Comparison of ENCODE assay signal across 15 mouse cellular contexts in the genomic region with DNA sequence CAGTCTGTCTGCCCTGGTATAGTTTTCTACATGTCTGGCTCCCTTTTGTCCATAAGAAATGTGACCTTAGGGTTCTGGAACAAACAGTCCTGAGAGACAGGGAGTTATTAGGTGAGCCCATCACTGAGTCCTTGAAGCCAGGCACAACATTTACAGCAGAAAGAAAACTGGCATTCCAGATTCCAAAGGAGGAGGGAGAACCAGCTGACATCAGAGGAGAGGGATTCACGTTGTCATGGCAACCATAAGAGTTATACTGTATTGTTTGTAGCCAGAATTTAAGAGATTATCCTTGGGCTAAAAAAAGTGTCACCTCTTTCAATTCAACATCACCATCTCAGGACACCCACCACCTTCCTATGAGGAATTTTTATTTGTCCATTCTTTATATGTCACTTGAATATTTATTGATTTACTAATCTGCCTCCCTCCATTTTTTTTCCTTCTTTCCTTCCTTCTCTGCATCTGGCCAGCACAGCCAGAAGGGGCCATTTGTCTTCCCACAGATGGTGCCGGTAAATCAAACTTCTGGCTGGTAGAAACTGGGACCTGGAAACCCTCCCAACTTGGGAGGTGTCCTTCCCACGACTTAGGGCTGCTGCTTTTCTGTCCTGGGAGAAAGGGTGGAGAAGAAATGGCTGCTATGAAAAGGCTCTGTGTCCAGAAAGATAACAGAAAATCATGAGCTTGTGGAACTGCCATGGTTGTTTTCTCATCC.
A peak's percentile ranks its signal among the peaks of the same experiment; 100 is the strongest.
DNase-seq lines count a peak whose midpoint lies in the region; ATAC-seq lines count a peak whose summit lies in the region.
"Had no signal": no experiment of that assay in that cellular context is flagged by ENCODE, and none has a peak within 500 bp of the region (broad histone marks: within the 10 kb centered on the region; RNA-seq: fewer than 3 reads in every experiment).

No protein-coding gene starts in this region.

- H3K4me2 ChIP-seq in forebrain, embryonic 15.5 days (replicated peaks) = no peak overlapping the region
- no peak overlapping the region for H3K4me2 ChIP-seq in forebrain, embryonic 12.5 days
- H3K4me2 ChIP-seq in midbrain, embryonic 15.5 days = no peak overlapping the region
- no peak overlapping the region for H3K4me2 ChIP-seq in forebrain, embryonic 16.5 days (ENCODE audit: low read length)
- no peak overlapping the region for H3K4me2 ChIP-seq in neural tube, embryonic 14.5 days (ENCODE audit: low read depth, low read length)
- H3K4me2 ChIP-seq: kidney, embryonic 15.5 days; liver, embryonic 13.5 days; midbrain, embryonic 12.5 days had no signal

- H3K9me3 ChIP-seq in forebrain, embryonic 15.5 days = no peaks in the 10 kb centered on the region
- H3K9me3 ChIP-seq in forebrain, embryonic 12.5 days = no peaks in the 10 kb centered on the region
- no peaks in the 10 kb centered on the region for H3K9me3 ChIP-seq in midbrain, embryonic 15.5 days
- H3K9me3 ChIP-seq in midbrain, embryonic 10.5 days (replicated peaks) = no peaks in the 10 kb centered on the region
- no peaks in the 10 kb centered on the region for H3K9me3 ChIP-seq in forebrain, embryonic 16.5 days (ENCODE audit: control insufficient read depth, low read length)
- H3K9me3 ChIP-seq in neural tube, embryonic 14.5 days (ENCODE audit: control insufficient read depth, low read length) = no peaks in the 10 kb centered on the region
- H3K9me3 ChIP-seq: G1E; kidney, embryonic 15.5 days; liver, embryonic 13.5 days; midbrain, embryonic 12.5 days had no signal

- 0 out of 2 replicates have a peak, but pooled peaks cover 4% of the 10 kb centered on the region for H3K4me1 ChIP-seq in forebrain, embryonic 15.5 days
- H3K4me1 ChIP-seq in forebrain, embryonic 12.5 days = no peaks in the 10 kb centered on the region
- H3K4me1 ChIP-seq in midbrain, embryonic 15.5 days = peaks cover 2% of the 10 kb centered on the region; the same call in 1 of the 2 replicates
- H3K4me1 ChIP-seq in midbrain, embryonic 10.5 days = no peaks in the 10 kb centered on the region
- H3K4me1 ChIP-seq in forebrain, embryonic 16.5 days (replicated peaks; ENCODE audit: control insufficient read depth, insufficient read depth, low read length) = 0 out of 2 replicates have a peak, but pooled peaks cover 3% of the 10 kb centered on the region
- no peaks in the 10 kb centered on the region for H3K4me1 ChIP-seq in neural tube, embryonic 14.5 days (ENCODE audit: control insufficient read depth, insufficient read depth, low read length)
- H3K4me1 ChIP-seq: kidney, embryonic 15.5 days; liver, embryonic 13.5 days; midbrain, embryonic 12.5 days had no signal

- 0 out of 2 replicates have a peak, but pooled peaks have one; percentile 29 for ATAC-seq in forebrain, embryonic 15.5 days (replicated peaks)
- ATAC-seq in forebrain, embryonic 12.5 days (ENCODE audit: low FRiP score) = no peak
- ATAC-seq in midbrain, embryonic 15.5 days (replicated peaks) = peak; percentile 86
- peak; percentile 68 for ATAC-seq in forebrain, embryonic 16.5 days
- peak; percentile 74 for ATAC-seq in neural tube, embryonic 14.5 days (ENCODE audit: low read depth)
- no peak for ATAC-seq in erythroblast, adult 5-6 weeks (replicated peaks; ENCODE audit: low FRiP score, poor library complexity, severe bottlenecking)

- 49% methylated on average over 3 of the region's 3 CpGs for WGBS in forebrain, embryonic 15.5 days
- WGBS in forebrain, embryonic 12.5 days = 58% methylated on average over 3 of the region's 3 CpGs
- 56% methylated on average over 3 of the region's 3 CpGs for WGBS in midbrain, embryonic 15.5 days
- WGBS in midbrain, embryonic 10.5 days = 65% methylated on average over 3 of the region's 3 CpGs
- WGBS in forebrain, embryonic 16.5 days = 37% methylated on average over 3 of the region's 3 CpGs
- 28% methylated on average over 3 of the region's 3 CpGs for WGBS in neural tube, embryonic 14.5 days

- DNase-seq in midbrain, embryonic 10.5 days (ENCODE audit: low spot score) = no peak
- no peak for DNase-seq in layer of hippocampus, adult 9-10 months (ENCODE audit: low spot score)
- DNase-seq: adrenal gland, postnatal 25 days; cerebellum, adult 11 months; liver, embryonic 13.5 days; lung, postnatal 10 days had no signal

- no peaks in the 10 kb centered on the region for H3K36me3 ChIP-seq in forebrain, embryonic 15.5 days
- no peaks in the 10 kb centered on the region for H3K36me3 ChIP-seq in forebrain, embryonic 12.5 days (replicated peaks)
- no peaks in the 10 kb centered on the region for H3K36me3 ChIP-seq in midbrain, embryonic 15.5 days (replicated peaks)
- no peaks in the 10 kb centered on the region for H3K36me3 ChIP-seq in midbrain, embryonic 10.5 days
- no peaks in the 10 kb centered on the region for H3K36me3 ChIP-seq in forebrain, embryonic 16.5 days (ENCODE audit: control insufficient read depth, insufficient read depth)
- no peaks in the 10 kb centered on the region for H3K36me3 ChIP-seq in neural tube, embryonic 14.5 days (ENCODE audit: control insufficient read depth, insufficient read depth, low read length)
- H3K36me3 ChIP-seq: G1E; kidney, embryonic 15.5 days; liver, embryonic 13.5 days; midbrain, embryonic 12.5 days had no signal

- no peak overlapping the region for H3K27ac ChIP-seq in forebrain, embryonic 15.5 days (replicated peaks)
- no peak overlapping the region for H3K27ac ChIP-seq in forebrain, embryonic 12.5 days
- 0 out of 2 replicates have a peak overlapping the region, but pooled peaks have one; percentile 29 for H3K27ac ChIP-seq in midbrain, embryonic 15.5 days
- no peak overlapping the region for H3K27ac ChIP-seq in midbrain, embryonic 10.5 days (replicated peaks)
- no peak overlapping the region for H3K27ac ChIP-seq in forebrain, embryonic 16.5 days (ENCODE audit: low read length)
- H3K27ac ChIP-seq in neural tube, embryonic 14.5 days (ENCODE audit: low read depth, low read length) = no peak overlapping the region
- H3K27ac ChIP-seq: kidney, embryonic 15.5 days; liver, embryonic 13.5 days; midbrain, embryonic 12.5 days had no signal

- no peak overlapping the region for H3K9ac ChIP-seq in forebrain, embryonic 15.5 days (replicated peaks)
- no peak overlapping the region for H3K9ac ChIP-seq in forebrain, embryonic 12.5 days
- H3K9ac ChIP-seq in midbrain, embryonic 15.5 days = no peak overlapping the region
- no peak overlapping the region for H3K9ac ChIP-seq in forebrain, embryonic 16.5 days (replicated peaks; ENCODE audit: low read depth, low read length)
- H3K9ac ChIP-seq in neural tube, embryonic 14.5 days (replicated peaks; ENCODE audit: low read depth, low read length) = no peak overlapping the region
- H3K9ac ChIP-seq: kidney, embryonic 15.5 days; liver, embryonic 13.5 days; midbrain, embryonic 12.5 days had no signal

- peaks cover 7% of the 10 kb centered on the region; the same call in 1 of the 2 replicates for H3K27me3 ChIP-seq in forebrain, embryonic 15.5 days
- H3K27me3 ChIP-seq in forebrain, embryonic 12.5 days = peaks cover 25% of the 10 kb centered on the region
- H3K27me3 ChIP-seq in midbrain, embryonic 15.5 days (replicated peaks) = peaks cover 17% of the 10 kb centered on the region
- H3K27me3 ChIP-seq in midbrain, embryonic 10.5 days (ENCODE audit: low read depth, poor library complexity, severe bottlenecking) = peaks cover 98% of the 10 kb centered on the region
- no peaks in the 10 kb centered on the region for H3K27me3 ChIP-seq in forebrain, embryonic 16.5 days (replicated peaks; ENCODE audit: control insufficient read depth, insufficient read depth, low read length)
- H3K27me3 ChIP-seq in neural tube, embryonic 14.5 days (ENCODE audit: control insufficient read depth, insufficient read depth, low read length) = no peaks in the 10 kb centered on the region; the same call in 1 of the 2 replicates
- H3K27me3 ChIP-seq: liver, embryonic 13.5 days had no signal

- no peak overlapping the region for H3K4me3 ChIP-seq in forebrain, embryonic 15.5 days
- no peak overlapping the region for H3K4me3 ChIP-seq in forebrain, embryonic 12.5 days (replicated peaks)
- no peak overlapping the region for H3K4me3 ChIP-seq in midbrain, embryonic 15.5 days
- H3K4me3 ChIP-seq in midbrain, embryonic 10.5 days = no peak overlapping the region
- H3K4me3 ChIP-seq in forebrain, embryonic 16.5 days (replicated peaks; ENCODE audit: low read length) = no peak overlapping the region
- no peak overlapping the region for H3K4me3 ChIP-seq in neural tube, embryonic 14.5 days (ENCODE audit: low read depth, low read length)
- H3K4me3 ChIP-seq: kidney, embryonic 15.5 days; liver, embryonic 13.5 days; midbrain, embryonic 12.5 days had no signal

Comparison
In these comparisons a context has a peak if more than half of its experiments do, and no peak if none do; other contexts are left out.
1. ATAC-seq: peak in forebrain, embryonic 15.5 days (single experiment), midbrain, embryonic 15.5 days (single experiment), forebrain, embryonic 16.5 days (single experiment) and neural tube, embryonic 14.5 days (single experiment); none in forebrain, embryonic 12.5 days (single experiment) and erythroblast, adult 5-6 weeks (single experiment).